Mouse (Mus musculus): ENCODE data around the gene Wbp1. TPM values are rescaled to one million over a fixed set of nuclear protein-coding genes. Genes with fewer than 3 reads are reported as not detected.

Gene Wbp1
- polyA plus RNA-seq, 1 experiment from 2014 or later, result 88.8 TPM

- ATAC-seq (ENCODE audit: extremely low read depth, insufficient number of reproducible peaks, low FRiP score, low TSS enrichment), result no peak
- Histone ChIP-seq H3K36me3 (0 out of 2 replicates have a peak, but pooled peaks cover 5% of the 10 kb centered on the region), H3K9ac (no peak overlapping the region), H3K27ac (replicated peaks) (no peak overlapping the region), H3K9me3 (no peaks in the 10 kb centered on the region), H3K4me1 (peaks cover 22% of the 10 kb centered on the region), H3K4me3 (no peak overlapping the region), H3K27me3 (replicated peaks) (no peaks in the 10 kb centered on the region), H3K4me2 (no peak overlapping the region)
- 89% methylated on average over 5 of the region's 5 CpGs for WGBS
These were observed 6.1 kb upstream of the Wbp1 start for GRCm38 (mm10) chr6:83127419-83127818.

DNA sequence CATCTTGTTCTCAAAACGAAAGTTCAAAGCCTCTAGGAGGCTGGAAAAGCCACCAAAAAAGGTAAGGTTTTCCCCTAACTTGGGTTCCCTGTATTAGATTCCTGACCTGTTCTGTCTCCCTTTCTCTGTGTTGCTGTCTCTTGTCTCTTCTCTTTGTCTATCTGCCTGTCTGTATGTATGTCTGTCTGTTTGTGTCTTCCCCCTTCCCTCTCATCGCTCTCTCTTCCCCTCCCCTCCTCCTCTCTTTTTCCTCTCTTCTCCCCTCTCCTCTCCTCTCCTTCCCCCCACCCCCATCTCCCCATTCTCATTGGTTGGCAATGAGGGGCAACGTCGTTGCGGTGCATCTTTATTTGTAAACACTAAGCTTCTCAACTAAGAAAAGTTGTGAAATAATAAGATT, 4.0 kb upstream of the Wbp1 start, which contains the start of gene Ino80b:
TSS of gene Ino80b (minus strand) at position 101 of the 400 bp plus-strand sequence.
- H3K4me3 ChIP-seq, result peak within 1 kb of the TSS; percentile 77
- H3K9me3 ChIP-seq, result no peaks in the 10 kb centered on the region
- no peak for ATAC-seq (ENCODE audit: extremely low read depth, insufficient number of reproducible peaks, low FRiP score, low TSS enrichment)
- 0 out of 2 replicates have a peak, but pooled peaks cover 5% of the 10 kb centered on the region for H3K36me3 ChIP-seq
- peak within 1 kb of the TSS; percentile 96 for H3K4me2 ChIP-seq
- peaks cover 31% of the 10 kb centered on the region for H3K4me1 ChIP-seq
- H3K9ac ChIP-seq, result peak within 1 kb of the TSS; percentile 88
- H3K27me3 ChIP-seq (replicated peaks), result no peaks in the 10 kb centered on the region
- peak within 1 kb of the TSS; percentile 46 for H3K27ac ChIP-seq (replicated peaks)
- 29% methylated on average over 5 of the region's 5 CpGs for WGBS

GRCm38 (mm10) chr6:83124851-83125312, 3.5 kb upstream of the Wbp1 start:
- ATAC-seq (ENCODE audit: extremely low read depth, insufficient number of reproducible peaks, low FRiP score, low TSS enrichment), result no peak
- under 1% methylated on average over 30 of the region's 30 CpGs for WGBS
- no peaks in the 10 kb centered on the region for H3K27me3 ChIP-seq (replicated peaks)

GRCm38 (mm10) chr6:83122961-83123360, 1.6 kb upstream of the Wbp1 start:
- Histone ChIP-seq H3K36me3 (peaks cover 23% of the 10 kb centered on the region), H3K27me3 (replicated peaks) (no peaks in the 10 kb centered on the region), H3K9me3 (no peaks in the 10 kb centered on the region), H3K4me1 (peaks cover 45% of the 10 kb centered on the region), H3K4me2 (peak overlapping the region; percentile 99), H3K4me3 (peak overlapping the region; percentile 80), H3K9ac (peak overlapping the region; percentile 94; the same call in 1 of the 2 replicates), H3K27ac (replicated peaks) (no peak overlapping the region)
- ATAC-seq (ENCODE audit: extremely low read depth, insufficient number of reproducible peaks, low FRiP score, low TSS enrichment), result no peak
- WGBS, result 84% methylated on average over 5 of the region's 5 CpGs

More at GRCm38 (mm10) chr6:83124851-83125312, 3.5 kb upstream of the Wbp1 start:
- peaks cover 36% of the 10 kb centered on the region for H3K4me1 ChIP-seq
- peak overlapping the region; percentile 46 for H3K27ac ChIP-seq (replicated peaks)
- peak overlapping the region; percentile 88 for H3K9ac ChIP-seq
- 0 out of 2 replicates have a peak, but pooled peaks cover 5% of the 10 kb centered on the region for H3K36me3 ChIP-seq
- H3K9me3 ChIP-seq, result no peaks in the 10 kb centered on the region
- H3K4me2 ChIP-seq, result peak overlapping the region; percentile 96
- peak overlapping the region; percentile 77 for H3K4me3 ChIP-seq

- 2% methylated on average over 52 of the region's 52 CpGs for WGBS
These were observed 728 bp upstream of the Wbp1 start for GRCm38 (mm10) chr6:83121863-83122710.

DNA sequence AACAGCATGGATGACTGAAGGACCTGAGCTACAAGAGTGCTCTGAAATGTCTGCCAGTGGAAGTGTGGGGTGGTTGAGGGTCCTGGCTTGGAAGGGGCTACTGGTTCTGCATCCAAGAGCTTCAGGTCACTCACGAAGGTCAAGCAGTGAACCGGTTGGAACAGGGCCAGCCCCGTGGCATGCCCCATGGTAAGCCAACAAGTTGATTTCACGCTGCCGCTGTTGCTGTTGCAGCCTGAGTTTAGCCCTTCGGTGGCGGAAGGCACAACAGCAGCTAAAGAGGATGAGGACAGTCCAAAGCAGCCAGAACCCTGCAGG, 1.7 kb downstream of the Wbp1 start:
- Histone ChIP-seq H3K27ac (replicated peaks) (no peak overlapping the region), H3K27me3 (replicated peaks) (no peaks in the 10 kb centered on the region), H3K4me2 (peak overlapping the region; percentile 99), H3K9me3 (no peaks in the 10 kb centered on the region), H3K9ac (peak overlapping the region; percentile 93), H3K36me3 (peaks cover 36% of the 10 kb centered on the region), H3K4me3 (peak overlapping the region; percentile 80; the same call in 1 of the 2 replicates), H3K4me1 (peaks cover 60% of the 10 kb centered on the region)
- no peak for ATAC-seq (ENCODE audit: extremely low read depth, insufficient number of reproducible peaks, low FRiP score, low TSS enrichment)
- 75% methylated on average over 7 of the region's 7 CpGs for whole genome bisulfite sequencing

More at GRCm38 (mm10) chr6:83121863-83122710, 728 bp upstream of the Wbp1 start:
- Histone ChIP-seq H3K9me3 (no peaks in the 10 kb centered on the region), H3K36me3 (peaks cover 32% of the 10 kb centered on the region), H3K4me1 (peaks cover 49% of the 10 kb centered on the region), H3K9ac (peak overlapping the region; percentile 94), H3K27me3 (replicated peaks) (no peaks in the 10 kb centered on the region), H3K4me3 (peak overlapping the region; percentile 80), H3K27ac (replicated peaks) (peak overlapping the region; percentile 95), H3K4me2 (peak overlapping the region; percentile 99)
- peak; percentile 51 for ATAC-seq (ENCODE audit: extremely low read depth, insufficient number of reproducible peaks, low FRiP score, low TSS enrichment)

DNA sequence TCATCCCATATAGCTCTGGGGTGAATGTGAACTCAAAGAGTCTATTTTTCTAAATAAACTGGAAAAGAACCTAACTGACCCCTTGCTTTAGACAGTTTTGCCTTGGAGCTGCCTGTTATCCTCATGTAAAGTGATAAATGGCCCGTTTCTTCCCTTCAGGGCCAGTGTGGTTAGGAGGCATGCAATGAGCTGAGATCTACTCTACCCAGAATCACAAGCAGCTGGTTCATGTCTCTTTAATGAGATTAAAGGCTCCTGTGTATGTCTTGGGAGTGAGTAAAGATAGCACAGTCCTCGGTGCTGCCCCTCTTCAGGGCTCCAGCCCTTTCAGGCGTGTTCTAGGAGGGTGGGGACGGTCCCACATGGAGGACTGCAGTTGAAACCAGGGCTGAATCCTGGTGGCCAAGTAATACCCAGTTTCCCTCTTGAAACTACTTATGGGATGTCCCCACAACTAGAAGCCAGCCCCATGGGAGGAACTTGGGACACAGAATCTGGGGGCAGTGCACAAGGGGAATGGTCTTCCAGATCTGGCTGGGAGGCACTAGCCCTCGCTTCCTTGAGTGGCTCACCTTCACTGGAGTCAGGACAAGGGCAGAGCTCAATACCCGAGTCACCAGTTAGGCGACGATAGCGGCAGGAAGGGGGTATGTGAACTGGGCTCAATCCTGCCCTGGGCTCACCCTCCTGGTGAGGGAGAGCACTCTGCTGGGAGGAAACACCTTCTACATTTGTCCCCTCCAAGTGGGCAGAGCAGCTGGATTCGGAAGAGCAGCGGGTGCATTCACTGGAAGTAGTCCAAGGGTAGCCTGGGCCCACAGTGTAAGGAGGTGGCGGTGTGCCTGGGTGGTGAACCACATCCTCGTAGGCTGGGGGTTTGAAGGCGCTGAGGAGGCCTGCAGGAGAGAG, 2.3 kb downstream of the Wbp1 start:
- Histone ChIP-seq H3K36me3 (peaks cover 36% of the 10 kb centered on the region), H3K27ac (replicated peaks) (0 out of 2 replicates have a peak overlapping the region, but pooled peaks have one; percentile 20), H3K4me3 (no peak overlapping the region), H3K9ac (peak overlapping the region; percentile 93; the same call in 1 of the 2 replicates), H3K27me3 (replicated peaks) (no peaks in the 10 kb centered on the region), H3K9me3 (no peaks in the 10 kb centered on the region), H3K4me2 (no peak overlapping the region), H3K4me1 (peaks cover 60% of the 10 kb centered on the region)
- ATAC-seq (ENCODE audit: extremely low read depth, insufficient number of reproducible peaks, low FRiP score, low TSS enrichment), result no peak
- 74% methylated on average over 14 of the region's 14 CpGs for whole genome bisulfite sequencing

GRCm38 (mm10) chr6:83118369-83118768, 3.0 kb downstream of the Wbp1 start:
- Histone ChIP-seq H3K4me1 (peaks cover 57% of the 10 kb centered on the region), H3K36me3 (peaks cover 31% of the 10 kb centered on the region), H3K27ac (replicated peaks) (no peak overlapping the region), H3K9me3 (no peaks in the 10 kb centered on the region), H3K9ac (no peak overlapping the region), H3K27me3 (replicated peaks) (no peaks in the 10 kb centered on the region), H3K4me2 (no peak overlapping the region), H3K4me3 (no peak overlapping the region)
- no peak for ATAC-seq (ENCODE audit: extremely low read depth, insufficient number of reproducible peaks, low FRiP score, low TSS enrichment)
- 83% methylated on average over 11 of the region's 11 CpGs for WGBS

DNA sequence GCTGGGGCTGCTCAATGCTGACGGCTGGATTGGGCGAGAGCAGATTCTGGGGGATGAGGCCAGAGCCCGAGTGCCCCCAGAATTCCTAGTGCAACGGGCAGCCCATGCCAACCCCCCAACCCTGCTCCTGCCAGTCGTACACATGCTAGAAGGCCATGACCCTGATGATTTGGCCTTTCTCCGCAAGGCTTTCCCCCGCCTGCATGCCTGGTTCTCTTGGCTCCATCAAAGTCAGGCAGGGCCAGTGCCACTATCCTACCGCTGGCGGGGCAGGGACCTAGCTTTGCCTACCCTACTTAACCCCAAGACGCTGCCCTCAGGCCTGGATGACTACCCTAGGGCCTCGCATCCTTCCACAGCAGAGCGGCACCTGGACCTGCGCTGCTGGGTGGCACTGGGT, 3.7 kb downstream of the Wbp1 start:
- Histone ChIP-seq H3K27ac (replicated peaks) (no peak overlapping the region), H3K4me1 (peaks cover 51% of the 10 kb centered on the region), H3K9me3 (no peaks in the 10 kb centered on the region), H3K36me3 (peaks cover 31% of the 10 kb centered on the region), H3K27me3 (replicated peaks) (no peaks in the 10 kb centered on the region), H3K4me3 (no peak overlapping the region), H3K9ac (no peak overlapping the region), H3K4me2 (no peak overlapping the region)
- ATAC-seq (ENCODE audit: extremely low read depth, insufficient number of reproducible peaks, low FRiP score, low TSS enrichment), result no peak
- WGBS, result 91% methylated on average over 13 of the region's 13 CpGs

GRCm38 (mm10) chr6:83117165-83117438, 4.3 kb downstream of the Wbp1 start:
- Histone ChIP-seq H3K27ac (replicated peaks) (no peak overlapping the region), H3K4me2 (no peak overlapping the region), H3K9ac (peak overlapping the region; percentile 93; the same call in 1 of the 2 replicates), H3K9me3 (no peaks in the 10 kb centered on the region), H3K4me1 (peaks cover 48% of the 10 kb centered on the region), H3K4me3 (no peak overlapping the region; the same call in 1 of the 2 replicates), H3K36me3 (peaks cover 32% of the 10 kb centered on the region), H3K27me3 (replicated peaks) (no peaks in the 10 kb centered on the region)
- no peak for ATAC-seq (ENCODE audit: extremely low read depth, insufficient number of reproducible peaks, low FRiP score, low TSS enrichment)
- 80% methylated on average over 4 of the region's 4 CpGs for WGBS

Measured in heart, embryonic 13.5 days (tissue).